ENCODE assay signal across 15 mouse cellular contexts in genomic region chr7:97707123-97707522, GRCm38 (mm10). TPM values are rescaled to one million over a fixed set of nuclear protein-coding genes. Genes with fewer than 3 reads are reported as not detected.
A peak's percentile ranks its signal among the peaks of the same experiment; 100 is the strongest.
DNase-seq lines count a peak whose midpoint lies in the region; ATAC-seq lines count a peak whose summit lies in the region.
"Had no signal": no experiment of that assay in that cellular context is flagged by ENCODE, and none has a peak within 500 bp of the region (broad histone marks: within the 10 kb centered on the region; RNA-seq: fewer than 3 reads in every experiment).

No protein-coding gene starts in this region.

- no peak overlapping the region for H3K4me2 ChIP-seq in kidney, embryonic 16.5 days (replicated peaks; ENCODE audit: low read depth, low read length)
- H3K4me2 ChIP-seq: heart, embryonic 11.5 days; limb, embryonic 12.5 days; midbrain, embryonic 12.5 days had no signal

- no peak overlapping the region for H3K27ac ChIP-seq in kidney, embryonic 16.5 days (ENCODE audit: low read length)
- H3K27ac ChIP-seq: hindbrain, postnatal 0 days; limb, embryonic 12.5 days; midbrain, embryonic 12.5 days had no signal

- no peaks in the 10 kb centered on the region for H3K27me3 ChIP-seq in kidney, embryonic 16.5 days (ENCODE audit: insufficient read depth, low read length)
- H3K27me3 ChIP-seq: limb, embryonic 12.5 days; midbrain, embryonic 12.5 days had no signal

- H3K4me3 ChIP-seq in kidney, embryonic 16.5 days (ENCODE audit: low read length) = no peak overlapping the region
- H3K4me3 ChIP-seq: limb, embryonic 12.5 days; midbrain, embryonic 12.5 days had no signal

- DNase-seq in gastrocnemius, adult 18-20 months (ENCODE audit: low spot score) = peak; percentile 25
- DNase-seq in gastrocnemius, adult 8-10 months (ENCODE audit: low spot score in 2 of 2) = no peak
- peak; percentile 48 for DNase-seq in kidney, adult 9 months
- DNase-seq in cerebellum, adult 18-20 months = peak; percentile 44 to 49
- DNase-seq in cerebellum, postnatal 14 days = peak; percentile 60 to 71
- no peak for DNase-seq in retina, embryonic 14.5 days (ENCODE audit: low spot score)
- DNase-seq in thymus, postnatal 0 days (ENCODE audit: low spot score) = no peak
- DNase-seq: adrenal gland, postnatal 10 days; lung, postnatal 14 days; thymus, postnatal 14 days had no signal

- no peak overlapping the region for H3K9ac ChIP-seq in kidney, embryonic 16.5 days (replicated peaks; ENCODE audit: low read length)
- H3K9ac ChIP-seq: limb, embryonic 12.5 days; midbrain, embryonic 12.5 days had no signal

- no peaks in the 10 kb centered on the region for H3K4me1 ChIP-seq in kidney, embryonic 16.5 days (ENCODE audit: insufficient read depth, low read length)
- H3K4me1 ChIP-seq: limb, embryonic 12.5 days; midbrain, embryonic 12.5 days had no signal

- no peaks in the 10 kb centered on the region for H3K9me3 ChIP-seq in kidney, embryonic 16.5 days (ENCODE audit: low read length)
- H3K9me3 ChIP-seq: limb, embryonic 12.5 days; midbrain, embryonic 12.5 days had no signal

- 78% methylated on average over 4 of the region's 4 CpGs for WGBS in kidney, embryonic 16.5 days

- H3K36me3 ChIP-seq in kidney, embryonic 16.5 days (ENCODE audit: insufficient read depth, low read length) = peaks cover 5% of the 10 kb centered on the region

- no peak for ATAC-seq in kidney, embryonic 16.5 days (ENCODE audit: low FRiP score, low TSS enrichment)
- ATAC-seq: hindbrain, postnatal 0 days had no signal

RNA-seq across cellular contexts. Expression of gene Clns1a, which starts 10.7 kb away (rescaled TPM):
- total RNA-seq in gastrocnemius, adult 18-20 months (2021) = 10 to 100 TPM; 28.2 to 30.6 TPM
- total RNA-seq in gastrocnemius, adult 8-10 months (2022) = 10 to 100 TPM; 30.6 to 32.6 (median 31.4) TPM
- 199 and 205 TPM in 2 replicates for polyA plus RNA-seq in kidney, embryonic 16.5 days (2015; fragmentation: Nextera tagmentation; extraction: Ambion mirVana)
- polyA plus RNA-seq in thymus, postnatal 0 days (2015; fragmentation: Nextera tagmentation; extraction: Ambion mirVana) = 244 and 247 TPM in 2 replicates

RNA-seq across cellular contexts. Expression of gene Aqp11, which starts 31.0 kb away (rescaled TPM):
- under 1 TPM; 0.38 to 0.59 TPM for total RNA-seq in gastrocnemius, adult 18-20 months (2021)
- 1 to 10 TPM in 1 of 4 experiments, under 1 TPM in 3; 0.58 to 1.1 (median 0.70) TPM for total RNA-seq in gastrocnemius, adult 8-10 months (2022)
- polyA plus RNA-seq in kidney, embryonic 16.5 days (2015; fragmentation: Nextera tagmentation; extraction: Ambion mirVana) = 25.6 and 29.4 TPM in 2 replicates
- polyA plus RNA-seq in thymus, postnatal 0 days (2015; fragmentation: Nextera tagmentation; extraction: Ambion mirVana) = 368 and 376 TPM in 2 replicates

Comparison
In these comparisons a context has a peak if more than half of its experiments do, and no peak if none do; other contexts are left out.
1. DNase-seq: peak in gastrocnemius, adult 18-20 months (single experiment), kidney, adult 9 months (single experiment), cerebellum, adult 18-20 months (2 of 2) and cerebellum, postnatal 14 days (2 of 2); none in gastrocnemius, adult 8-10 months (0 of 2), retina, embryonic 14.5 days (single experiment) and thymus, postnatal 0 days (single experiment).